Mouse (Mus musculus) liver, postnatal 0 days (tissue): ENCODE data around the gene Dennd1c.

ENCODE experiments used
- CTCF ChIP-seq: sonication (generic); IDR thresholded peaks from 2 replicates; pipeline ENCODE4 v1.5.1; 2016; ENCODE audit warnings: antibody characterized with exemption, low read depth
- EP300 ChIP-seq: IDR thresholded peaks from 2 replicates; pipeline ENCODE4 v1.6.1; 2016; ENCODE audit warnings: antibody characterized with exemption, low read depth, mild to moderate bottlenecking

DNA sequence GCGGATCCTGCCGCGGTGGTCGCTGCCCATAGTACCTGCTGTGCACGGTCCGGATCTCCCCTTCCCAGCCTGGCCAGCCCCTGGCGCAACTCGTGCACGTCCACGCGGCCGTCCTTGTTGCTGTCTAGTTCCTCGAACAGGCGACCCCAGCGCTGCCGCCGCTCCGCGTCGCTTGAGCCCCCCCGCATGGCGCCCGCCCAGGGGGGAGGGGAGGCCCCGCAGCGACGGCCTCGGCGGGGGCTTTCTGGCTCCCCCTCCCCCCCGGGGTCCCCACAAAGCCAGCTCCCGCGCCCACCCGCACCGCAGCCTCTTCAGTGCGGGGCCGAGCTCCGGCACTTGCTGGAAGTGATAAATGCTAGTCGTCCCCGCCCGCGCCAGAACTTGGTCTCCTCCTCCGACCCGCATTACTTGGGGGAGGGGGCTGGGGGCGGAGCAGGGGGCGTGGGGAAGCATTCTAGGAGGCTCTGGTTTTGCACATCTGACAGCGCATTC lies 18.8 kb downstream of the Dennd1c start, which contains the start of gene Slc25a23:
- TF ChIP-seq CTCF (no peak), EP300 (no peak)
